Mouse (Mus musculus) layer of hippocampus, postnatal 10 days (tissue): Measurements from ENCODE around the gene Gpr152. TPM values are rescaled to one million over a fixed set of nuclear protein-coding genes. Genes with fewer than 3 reads are reported as not detected.

ENCODE experiments used
- total RNA-seq, 2 experiments: library from RNA; stranded (reverse); gene quantifications; 2 replicates each; pipeline ENCODE4 v1.2.3; 2021

The Gpr152 gene
- total RNA-seq, 2 experiments from 2014 or later: not detected

Other genes with a start within 250 kb of the Gpr152 start
- 10 to 100 TPM; 19.1 to 26.0 TPM for gene Tcirg1, start 232.7 kb upstream of the Gpr152 start, total RNA-seq
- gene Ndufs8, start 227.0 kb upstream of the Gpr152 start, total RNA-seq: 100 to 1,000 TPM; 134 to 139 TPM
- gene Aldh3b1, start 210.0 kb upstream of the Gpr152 start, total RNA-seq: 1 to 10 TPM; 1.3 to 1.7 TPM
- gene Unc93b1, start 204.6 kb upstream of the Gpr152 start, total RNA-seq: 10 to 100 TPM; 13.9 to 20.7 TPM
- not detected for gene Aldh3b3, start 181.1 kb upstream of the Gpr152 start, total RNA-seq
- gene Aldh3b2, start 167.5 kb upstream of the Gpr152 start, total RNA-seq: 1 to 10 TPM; 1.3 to 1.4 TPM
- gene Acy3, start 153.2 kb upstream of the Gpr152 start, total RNA-seq: 1 to 10 TPM; 1.9 to 2.2 TPM
- not detected for gene Tbx10, start 147.0 kb upstream of the Gpr152 start, total RNA-seq
- gene Nudt8, start 139.2 kb upstream of the Gpr152 start, total RNA-seq: 1 to 10 TPM; 9.0 to 9.4 TPM
- 1 to 10 TPM; 1.7 TPM for gene Gm49405, start 139.2 kb upstream of the Gpr152 start, total RNA-seq
- 1 to 10 TPM; 2.9 to 3.3 TPM for gene Doc2g, start 136.5 kb upstream of the Gpr152 start, total RNA-seq
- gene Ndufv1, start 127.0 kb upstream of the Gpr152 start, total RNA-seq: 100 to 1,000 TPM; 197 to 207 TPM
- gene Gstp1, start 101.8 kb upstream of the Gpr152 start, total RNA-seq: 100 to 1,000 TPM; 263 to 285 TPM
- gene Gstp2, start 93.8 kb upstream of the Gpr152 start, total RNA-seq: 10 to 100 TPM; 18.5 to 23.6 TPM
- not detected for gene Gstp3, start 80.2 kb upstream of the Gpr152 start, total RNA-seq
- not detected for gene Cabp2, start 58.2 kb upstream of the Gpr152 start, total RNA-seq
- gene Cdk2ap2, start 42.6 kb upstream of the Gpr152 start, total RNA-seq: 10 to 100 TPM; 21.5 to 23.6 TPM
- 100 to 1,000 TPM; 178 to 201 TPM for gene Pitpnm1, start 39.8 kb upstream of the Gpr152 start, total RNA-seq
- 10 to 100 TPM; 74.6 to 76.5 TPM for gene Aip, start 13.9 kb upstream of the Gpr152 start, total RNA-seq
- under 1 TPM in 1 of 2 experiments, not detected in 1; 0.30 TPM for gene Cabp4, start 4.2 kb downstream of the Gpr152 start, total RNA-seq
- gene Coro1b, start 8.8 kb downstream of the Gpr152 start, total RNA-seq: 10 to 100 TPM; 82.0 to 88.5 TPM
- gene Ptprcap, start 13.8 kb downstream of the Gpr152 start, total RNA-seq: 1 to 10 TPM; 1.3 to 2.5 TPM
- 10 to 100 TPM; 31.6 to 39.9 TPM for gene Rps6kb2, start 23.6 kb downstream of the Gpr152 start, total RNA-seq
- gene Carns1, start 35.7 kb downstream of the Gpr152 start, total RNA-seq: 1 to 10 TPM; 3.0 to 3.6 TPM
- gene Tbc1d10c, start 51.5 kb downstream of the Gpr152 start, total RNA-seq: 1 to 10 TPM; 1.6 to 2.1 TPM
- 100 to 1,000 TPM; 295 to 307 TPM for gene Ppp1ca, start 52.3 kb downstream of the Gpr152 start, total RNA-seq
- gene Rad9a, start 61.9 kb downstream of the Gpr152 start, total RNA-seq: 1 to 10 TPM; 8.0 to 8.9 TPM
- under 1 TPM; 0.36 to 0.75 TPM for gene Clcf1, start 74.5 kb downstream of the Gpr152 start, total RNA-seq
- gene AC109138.7, start 74.6 kb downstream of the Gpr152 start, total RNA-seq: not detected
- 10 to 100 TPM; 14.4 to 15.8 TPM for gene Pold4, start 92.1 kb downstream of the Gpr152 start, total RNA-seq
- 10 to 100 TPM; 49.0 to 66.1 TPM for gene Ssh3, start 129.4 kb downstream of the Gpr152 start, total RNA-seq
- 10 to 100 TPM; 76.3 to 89.4 TPM for gene Ankrd13d, start 143.3 kb downstream of the Gpr152 start, total RNA-seq
- 100 to 1,000 TPM; 141 to 147 TPM for gene Grk2, start 166.4 kb downstream of the Gpr152 start, total RNA-seq